Mouse (Mus musculus): Measurements from ENCODE around the gene Slc15a5. TPM values are rescaled to one million over a fixed set of nuclear protein-coding genes. Genes with fewer than 3 reads are reported as not detected.

The Slc15a5 gene
- total RNA-seq, 2 experiments from 2014 or later, result 0.73 to 14.0 TPM

- no peak for DNase-seq (ENCODE audit: low spot score)
Measured at GRCm38 (mm10) chr6:138069921-138070320, 9.8 kb downstream of the Slc15a5 start.

GRCm38 (mm10) chr6:138055572-138055971, 24.1 kb downstream of the Slc15a5 start:
- no peak for DNase-seq (ENCODE audit: low spot score)

GRCm38 (mm10) chr6:138054956-138055355, 24.8 kb downstream of the Slc15a5 start:
- DNase-seq (ENCODE audit: low spot score), result no peak

- DNase-seq (ENCODE audit: low spot score), result no peak
Measured at GRCm38 (mm10) chr6:138054166-138054565, 25.6 kb downstream of the Slc15a5 start.

- no peak for DNase-seq (ENCODE audit: low spot score)
Measured at GRCm38 (mm10) chr6:138053686-138054085, 26.0 kb downstream of the Slc15a5 start.

- no peak for DNase-seq (ENCODE audit: low spot score)
Measured at GRCm38 (mm10) chr6:138045364-138045763, 34.4 kb downstream of the Slc15a5 start.

- no peak for DNase-seq (ENCODE audit: low spot score)
Measured at GRCm38 (mm10) chr6:138042891-138043290, 36.8 kb downstream of the Slc15a5 start.

GRCm38 (mm10) chr6:138041865-138042264, 37.9 kb downstream of the Slc15a5 start:
- no peak for DNase-seq (ENCODE audit: low spot score)

- no peak for DNase-seq (ENCODE audit: low spot score)
Measured at GRCm38 (mm10) chr6:138037587-138037986, 42.1 kb downstream of the Slc15a5 start.

GRCm38 (mm10) chr6:138036891-138037290, 42.8 kb downstream of the Slc15a5 start:
- DNase-seq (ENCODE audit: low spot score), result no peak

- DNase-seq (ENCODE audit: low spot score), result no peak
Measured at GRCm38 (mm10) chr6:138016898-138017297, 62.8 kb downstream of the Slc15a5 start.

- DNase-seq (ENCODE audit: low spot score), result no peak
Measured at GRCm38 (mm10) chr6:138014976-138015674, 64.6 kb downstream of the Slc15a5 start.

GRCm38 (mm10) chr6:138011955-138012354, 67.8 kb downstream of the Slc15a5 start:
- no peak for DNase-seq (ENCODE audit: low spot score)

- DNase-seq (ENCODE audit: low spot score), result no peak
Measured at GRCm38 (mm10) chr6:138007705-138008104, 72.0 kb downstream of the Slc15a5 start.

GRCm38 (mm10) chr6:138006525-138007251, 73.0 kb downstream of the Slc15a5 start:
- no peak for DNase-seq (ENCODE audit: low spot score)

- no peak for DNase-seq (ENCODE audit: low spot score)
Measured at GRCm38 (mm10) chr6:137989853-137990252, 89.9 kb downstream of the Slc15a5 start.

- no peak for DNase-seq (ENCODE audit: low spot score)
Measured at GRCm38 (mm10) chr6:137985169-137985568, 94.5 kb downstream of the Slc15a5 start.

GRCm38 (mm10) chr6:137982195-137982737, 97.5 kb downstream of the Slc15a5 start:
- DNase-seq (ENCODE audit: low spot score), result no peak

- DNase-seq (ENCODE audit: low spot score), result no peak
Measured at GRCm38 (mm10) chr6:137980905-137981696, 98.6 kb downstream of the Slc15a5 start.

GRCm38 (mm10) chr6:137980413-137980812, 99.3 kb downstream of the Slc15a5 start:
- no peak for DNase-seq (ENCODE audit: low spot score)

GRCm38 (mm10) chr6:137979802-137980201, 99.9 kb downstream of the Slc15a5 start:
- DNase-seq (ENCODE audit: low spot score), result no peak

GRCm38 (mm10) chr6:137976021-137976420, 103.7 kb downstream of the Slc15a5 start:
- no peak for DNase-seq (ENCODE audit: low spot score)
